Mouse (Mus musculus) WW6 (cell line): ENCODE data around the gene Btbd9.

ENCODE experiments used
- DNase-seq: peaks from one replicate; pipeline ENCODE4 v3.0.0-alpha.2; 2013; ENCODE audit warnings: low read depth, low spot score

Btbd9 gene

DNA sequence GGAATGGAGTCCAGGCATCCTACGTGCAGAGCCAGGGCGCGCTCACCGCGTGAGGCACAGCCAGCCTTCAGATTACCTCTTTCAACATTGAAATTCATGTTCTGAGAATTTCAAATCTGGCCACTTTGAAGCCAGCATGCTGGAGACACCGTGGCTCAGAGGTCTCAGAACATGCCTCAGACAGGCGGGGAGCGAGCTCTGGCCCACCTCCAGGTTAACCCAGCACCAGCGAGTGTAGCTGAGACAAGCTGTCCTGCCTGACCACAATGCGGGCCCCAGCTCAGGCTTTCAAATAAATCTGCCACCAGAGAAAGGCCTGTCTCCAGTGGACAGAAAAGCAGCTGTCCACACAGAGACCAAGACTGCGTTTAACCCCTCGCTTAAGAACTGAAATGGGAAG, 363.6 kb downstream of the Btbd9 start:
- DNase-seq = no peak

DNA sequence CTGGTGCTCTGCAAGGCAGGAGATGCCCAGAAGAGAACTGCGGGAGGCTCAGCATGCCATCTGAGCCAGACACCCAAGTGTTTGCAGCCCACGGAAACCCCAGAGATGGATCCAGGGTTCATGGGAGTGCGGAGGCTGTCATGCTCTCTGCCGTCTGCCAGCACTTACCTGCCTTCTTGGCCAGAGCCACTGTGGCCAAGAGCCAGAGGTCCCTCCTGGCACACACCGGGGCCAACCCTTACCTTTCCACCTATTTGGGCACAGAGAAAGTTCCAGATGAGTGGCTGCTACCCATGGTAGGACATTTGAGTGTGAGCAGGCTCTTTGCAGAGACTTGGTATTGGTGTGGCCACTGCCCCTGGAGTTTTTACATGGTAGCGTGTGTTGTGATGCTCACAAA, 365.4 kb downstream of the Btbd9 start:
- DNase-seq = no peak

DNA sequence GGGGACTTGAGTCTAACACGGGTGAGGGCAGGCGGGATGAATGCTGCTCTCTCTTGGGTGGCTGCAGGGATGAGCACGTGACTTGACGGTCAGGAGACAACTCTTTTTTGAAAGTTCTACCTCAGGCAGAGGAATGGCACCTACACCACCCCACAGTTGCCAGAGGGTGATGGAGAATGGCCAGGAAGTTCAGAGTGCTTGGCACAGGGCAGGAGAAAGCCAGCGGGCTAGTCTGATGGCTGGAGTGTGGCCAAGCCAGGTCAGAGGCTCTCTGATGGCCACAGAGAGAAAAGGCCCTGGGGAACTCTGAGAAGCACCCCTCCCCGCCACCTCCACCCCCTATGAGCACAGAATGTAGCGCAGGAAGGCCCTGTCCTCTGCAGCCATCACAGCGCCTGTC, 366.0 kb downstream of the Btbd9 start:
- DNase-seq = no peak

DNA sequence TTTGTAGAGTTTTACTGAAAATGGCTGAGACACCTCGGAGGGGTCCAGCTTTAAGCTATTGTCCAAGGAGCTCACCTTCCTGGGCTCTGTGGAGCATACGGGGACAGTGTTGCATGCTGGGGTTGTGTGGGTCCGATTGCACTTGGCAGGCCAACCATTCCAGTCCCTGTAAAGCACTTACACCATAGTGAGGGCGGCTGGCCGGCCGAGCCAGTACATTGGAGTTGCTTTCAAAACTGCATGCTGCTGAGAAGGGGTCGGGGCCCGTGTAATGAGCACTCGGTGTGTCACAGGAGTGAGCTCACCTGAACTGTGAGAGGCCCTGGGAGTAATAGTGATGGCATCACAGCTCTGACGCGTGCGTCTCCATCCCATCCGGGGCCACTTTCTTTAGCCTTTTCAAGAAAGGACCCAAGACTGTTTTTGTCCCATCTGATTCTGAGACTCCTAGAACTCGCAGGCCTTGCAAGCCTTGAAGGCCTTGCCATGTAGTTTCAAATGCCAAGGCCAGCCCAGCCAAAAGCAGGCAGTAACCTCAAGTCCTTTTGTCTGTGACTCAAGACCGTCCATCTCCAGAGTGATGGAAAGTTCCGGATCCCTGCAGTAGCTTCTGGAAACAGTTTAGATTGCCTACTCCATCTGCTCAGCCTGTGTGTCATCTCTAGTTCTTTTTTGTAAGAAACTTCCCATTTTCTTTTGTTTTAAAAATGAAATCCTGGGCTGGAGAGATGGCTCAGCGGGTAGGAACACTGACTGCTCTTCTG, 371.0 kb downstream of the Btbd9 start:
- no peak for DNase-seq

DNA sequence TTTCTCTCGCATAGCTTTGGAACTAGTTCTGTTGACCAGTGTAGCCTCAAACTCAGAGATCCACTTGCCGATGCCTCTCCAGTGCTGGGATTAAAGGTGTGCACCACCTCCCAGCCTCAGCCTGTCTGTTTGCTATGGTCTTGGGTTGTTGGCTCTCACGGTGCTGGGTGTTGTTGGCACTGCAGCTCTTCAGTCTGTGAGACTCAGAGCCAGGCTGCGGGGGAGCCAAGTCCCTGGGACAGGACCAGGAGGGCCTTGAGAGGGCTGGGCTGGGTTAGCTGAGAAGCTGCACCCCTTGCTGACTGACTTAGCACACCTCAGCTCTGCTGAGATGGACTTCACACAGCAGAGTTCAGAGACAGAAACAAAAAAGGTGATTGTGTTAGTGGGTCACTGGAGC, 376.0 kb downstream of the Btbd9 start:
- DNase-seq = no peak

DNA sequence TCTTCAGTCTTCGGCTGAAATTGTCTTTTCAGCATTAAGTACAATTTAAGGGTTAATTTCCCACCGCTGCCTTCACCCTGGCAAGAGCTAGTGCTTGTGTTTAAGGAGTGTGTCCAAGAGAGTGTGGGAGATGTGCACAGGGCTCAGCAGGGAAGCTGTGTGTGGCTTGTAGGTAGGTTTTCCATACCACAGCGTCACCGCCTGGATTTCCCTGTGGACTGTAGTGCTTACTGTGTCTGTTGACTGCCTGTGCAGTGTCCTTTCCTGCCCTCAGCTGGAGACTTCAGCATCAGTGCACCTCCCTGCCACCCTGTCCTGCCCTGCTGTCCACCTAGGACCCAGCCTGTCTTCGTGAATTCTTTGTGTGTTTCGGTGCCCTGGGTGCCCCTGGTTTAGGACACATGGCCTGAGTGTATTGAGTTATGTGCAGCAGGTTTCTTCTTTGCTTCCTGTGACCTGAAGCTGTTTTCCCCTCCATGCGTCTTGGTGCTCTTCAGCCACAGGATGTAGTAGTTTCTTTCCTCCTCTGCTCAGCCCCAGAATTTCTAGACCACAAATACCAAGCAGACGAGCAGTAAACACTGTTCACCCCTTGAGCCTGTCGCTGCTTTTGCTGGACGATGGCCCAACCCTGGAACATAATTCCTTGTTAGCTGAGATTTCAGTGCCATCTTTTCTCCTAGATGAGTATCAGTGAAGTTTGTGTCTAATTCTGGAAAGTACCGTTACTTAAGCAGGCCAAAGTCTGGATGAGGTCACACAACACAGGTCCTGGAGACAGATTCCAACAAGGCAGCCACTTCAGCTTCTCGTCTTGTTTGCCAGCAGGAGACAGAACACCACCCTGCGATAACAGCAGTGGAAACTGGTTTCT, 376.7 kb downstream of the Btbd9 start:
- DNase-seq = no peak

DNA sequence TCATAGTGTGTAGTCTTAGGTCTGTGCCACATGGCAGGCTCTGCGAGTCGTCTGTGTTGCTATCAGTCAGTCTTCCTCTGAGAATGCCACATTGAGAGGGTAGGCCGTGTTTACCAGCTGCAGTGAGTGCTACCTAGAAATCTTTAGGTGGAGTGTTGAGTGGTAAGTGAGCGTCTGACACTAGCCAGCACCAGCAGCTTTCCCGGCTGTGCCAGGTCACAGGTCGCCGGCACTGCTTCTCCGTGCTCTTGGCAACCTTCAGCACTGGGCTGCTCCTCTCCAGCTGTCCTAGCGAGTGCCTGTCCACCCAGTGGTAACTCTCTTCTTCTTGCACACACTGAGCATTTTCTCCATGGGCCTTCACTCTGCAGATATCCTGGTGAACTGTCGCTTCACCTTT, 377.9 kb downstream of the Btbd9 start:
- DNase-seq = no peak

DNA sequence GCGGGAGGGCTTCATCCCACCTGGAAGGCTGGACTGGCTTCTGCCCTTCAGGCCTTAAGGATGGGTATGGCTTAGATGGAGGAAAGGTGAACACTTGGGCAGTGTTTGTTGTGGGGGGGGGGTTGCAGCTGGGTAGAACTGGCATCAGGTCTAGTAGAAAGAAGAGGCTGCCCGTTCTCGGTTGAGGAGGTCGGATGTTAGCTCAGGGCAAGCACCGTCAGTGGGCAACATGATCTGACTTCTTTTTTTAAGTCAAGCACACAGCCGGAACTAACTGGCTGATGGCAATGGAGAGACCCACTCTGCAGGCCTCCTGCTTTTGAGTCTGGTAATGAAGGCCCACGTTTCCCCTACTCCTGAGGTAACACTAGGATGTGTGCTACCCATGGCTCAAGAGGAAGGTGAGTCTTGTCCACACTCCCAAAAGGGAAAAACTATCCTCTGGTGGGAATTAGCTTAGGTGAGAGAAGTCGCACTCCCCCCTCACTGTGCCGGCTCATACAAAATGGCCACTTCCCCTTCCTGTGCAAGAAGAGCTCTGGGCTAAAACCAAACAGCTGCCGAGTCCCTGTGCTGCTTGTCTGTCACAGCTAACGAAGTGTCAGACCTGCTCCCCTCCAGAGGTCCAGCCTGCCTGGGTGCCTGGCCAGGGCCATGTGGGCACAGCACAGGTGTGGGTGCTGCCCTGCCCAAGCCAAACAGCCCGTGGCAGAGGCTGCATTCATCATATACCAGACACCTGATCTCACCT, 378.8 kb downstream of the Btbd9 start:
- DNase-seq = no peak

DNA sequence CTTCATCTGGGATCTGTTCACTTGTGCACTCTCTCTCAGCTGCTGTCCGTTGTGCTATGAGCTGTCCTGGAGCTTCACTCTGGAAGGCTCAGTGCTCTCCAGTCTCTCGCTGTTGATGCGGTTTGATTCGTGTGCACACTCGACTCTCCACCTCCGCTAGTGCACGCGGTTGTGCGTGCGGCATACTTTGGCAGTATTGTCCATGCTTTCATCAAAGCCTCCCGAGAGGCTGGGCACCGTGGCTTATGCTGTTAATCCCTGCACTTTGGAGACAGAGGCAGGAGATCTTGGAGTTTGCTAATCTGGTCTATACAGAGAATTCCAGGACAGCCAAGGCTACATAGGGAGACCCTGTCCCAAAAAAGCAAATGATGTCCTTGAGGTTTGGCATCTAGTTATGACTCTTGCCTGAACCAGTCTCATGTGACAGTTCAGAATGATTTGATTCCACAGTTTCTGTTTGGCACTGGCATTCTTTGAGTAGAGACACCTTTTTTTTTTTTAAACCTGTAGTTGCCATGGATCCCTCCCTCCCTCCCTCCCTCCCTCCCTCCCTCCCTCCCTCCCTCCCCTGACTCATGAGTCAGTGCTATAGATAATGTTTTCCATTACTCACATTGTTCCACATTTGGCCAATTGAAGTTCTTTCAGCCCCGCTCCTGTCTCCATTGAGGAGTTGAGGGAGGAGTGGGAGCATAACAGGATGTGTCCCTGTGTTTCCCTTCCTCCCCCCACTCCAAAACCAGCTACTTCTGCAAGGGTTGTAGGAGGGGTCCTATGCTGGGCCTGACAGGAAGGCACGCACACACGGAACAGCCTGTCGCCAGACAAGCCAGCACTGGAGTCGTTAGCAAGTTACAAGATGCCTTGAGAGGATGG, 379.6 kb downstream of the Btbd9 start:
- no peak for DNase-seq

DNA sequence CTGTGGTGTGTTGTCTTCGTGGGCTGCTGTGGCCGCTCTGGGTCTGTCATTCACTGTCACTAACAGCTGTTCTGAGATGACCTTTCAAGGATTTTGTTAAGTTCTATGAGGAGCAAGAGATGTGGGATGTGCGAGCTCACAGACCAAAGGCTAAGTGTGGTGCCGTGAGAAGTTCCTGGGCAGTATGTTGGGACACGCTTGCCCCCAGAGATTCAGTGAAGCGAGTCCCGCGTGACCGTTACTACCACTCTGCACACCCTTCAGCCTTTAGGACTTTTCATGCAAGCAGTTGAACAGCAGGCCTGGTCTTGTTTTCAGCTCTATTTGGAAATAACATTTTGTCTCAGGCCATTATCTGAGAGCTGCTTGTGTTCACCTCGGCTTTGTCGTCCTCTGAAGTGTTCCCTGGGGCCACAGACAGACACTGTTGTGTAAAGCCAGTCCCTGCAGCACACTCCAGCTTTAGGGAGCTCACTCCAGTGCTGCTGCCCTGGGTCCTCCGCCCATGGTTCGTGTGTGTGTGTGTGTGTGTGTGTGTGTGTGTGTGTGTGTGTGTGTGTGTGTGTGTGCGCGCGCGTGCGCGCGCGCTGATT, 380.6 kb downstream of the Btbd9 start:
- DNase-seq = no peak

DNA sequence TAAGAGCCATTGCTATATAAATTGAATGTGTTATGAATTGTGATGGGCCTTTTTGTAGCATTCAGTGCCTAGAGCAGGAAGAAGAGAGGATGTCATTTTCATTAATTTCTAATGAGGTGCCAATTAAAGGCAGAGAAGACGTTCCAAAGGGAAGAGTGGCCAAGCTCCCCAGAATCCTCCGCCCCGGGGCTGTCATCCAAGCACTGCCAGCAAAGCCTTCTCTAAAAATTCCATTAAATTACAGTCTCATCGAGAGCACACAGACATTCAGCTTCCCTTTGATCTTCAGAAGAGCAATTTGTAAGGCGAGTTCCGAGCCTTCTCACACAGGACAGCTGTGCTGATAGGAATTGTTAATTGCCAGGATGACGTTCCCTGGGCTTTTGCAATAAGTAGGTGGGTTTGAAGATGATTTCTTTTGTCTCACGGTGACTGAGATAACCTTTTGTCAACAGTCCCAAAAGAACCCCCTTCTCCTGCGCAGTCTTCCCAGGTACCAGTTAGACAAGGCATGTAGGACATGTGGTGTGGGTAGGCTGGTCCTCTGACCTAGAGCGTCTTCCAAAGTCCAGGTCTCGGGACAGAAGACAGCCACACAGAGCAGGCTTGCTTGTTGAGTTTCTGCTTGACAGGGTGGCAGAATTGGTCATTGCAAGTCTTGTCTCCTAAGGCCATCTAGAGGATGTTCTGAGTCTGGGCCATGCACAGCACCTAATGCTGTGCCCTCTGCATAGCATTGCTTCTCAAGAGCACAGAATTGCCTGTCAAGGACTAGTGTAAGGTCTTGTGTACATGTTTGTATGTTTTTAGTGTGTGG, 381.5 kb downstream of the Btbd9 start:
- DNase-seq = no peak

DNA sequence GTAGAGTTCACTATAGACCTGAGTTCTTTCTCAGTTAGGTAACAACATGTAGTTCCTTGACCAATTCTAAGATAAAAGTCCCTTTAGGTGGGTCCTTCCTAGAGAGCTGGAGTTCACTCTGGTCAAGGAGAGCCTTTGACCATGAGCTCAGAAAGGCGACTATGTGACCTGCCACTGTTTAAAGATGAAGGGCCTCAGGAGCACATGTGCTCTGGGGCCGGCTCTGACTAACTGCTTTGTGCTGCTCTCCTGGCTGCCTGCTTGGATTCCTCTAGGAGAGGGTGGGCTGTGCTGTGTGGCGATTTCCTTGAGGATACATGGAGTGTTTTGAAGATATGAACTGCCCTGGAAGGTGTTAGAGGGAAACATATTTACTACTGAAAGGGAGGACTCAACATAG, 382.2 kb downstream of the Btbd9 start:
- no peak for DNase-seq

DNA sequence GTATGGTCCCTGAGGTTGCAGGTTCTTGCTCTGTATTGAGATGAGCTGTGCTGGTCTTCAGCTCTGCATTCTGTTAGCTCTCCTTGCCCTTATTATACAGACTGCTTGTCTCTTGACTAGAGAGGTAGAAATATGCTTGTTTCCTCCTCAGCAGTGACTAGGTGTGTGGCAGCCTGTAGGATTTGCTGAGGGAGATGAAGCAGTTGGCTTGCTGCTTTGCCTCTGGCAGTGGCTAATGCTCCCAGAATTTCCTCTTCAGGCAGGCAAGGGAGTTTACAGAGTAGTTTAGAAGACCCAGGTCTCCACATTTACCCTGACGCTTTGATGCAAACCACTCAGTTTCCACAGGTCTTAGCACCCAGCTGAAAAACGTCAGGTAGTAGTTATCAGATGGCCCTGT, 382.7 kb downstream of the Btbd9 start:
- DNase-seq = no peak

DNA sequence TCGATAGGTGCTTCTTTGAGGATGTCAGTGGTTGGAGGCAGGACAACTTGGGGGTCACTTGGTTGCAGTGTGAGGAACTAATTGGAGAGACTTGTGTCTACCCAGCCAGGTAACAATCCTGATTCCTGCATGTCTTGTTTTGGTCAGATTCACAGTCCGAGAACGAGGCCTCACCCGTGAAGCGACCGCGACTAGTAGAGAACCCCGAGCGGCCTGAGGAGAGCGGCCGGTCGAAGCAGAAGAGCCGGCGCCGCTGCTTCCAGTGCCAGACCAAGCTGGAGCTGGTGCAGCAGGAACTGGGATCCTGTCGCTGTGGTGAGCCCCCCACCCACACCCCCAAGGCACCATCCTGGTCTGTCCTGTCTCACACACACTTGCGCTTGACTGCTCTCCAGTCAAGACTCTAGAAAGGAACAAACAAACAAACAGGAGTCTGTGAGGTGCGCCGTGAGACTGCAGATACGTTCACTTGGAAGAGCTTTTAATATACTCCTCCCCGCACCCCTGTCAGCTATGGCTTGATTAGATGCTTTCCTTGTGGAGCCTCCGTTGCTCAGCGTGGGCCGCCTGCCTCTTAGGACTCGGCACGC, 383.8 kb downstream of the Btbd9 start:
- DNase-seq = no peak

DNA sequence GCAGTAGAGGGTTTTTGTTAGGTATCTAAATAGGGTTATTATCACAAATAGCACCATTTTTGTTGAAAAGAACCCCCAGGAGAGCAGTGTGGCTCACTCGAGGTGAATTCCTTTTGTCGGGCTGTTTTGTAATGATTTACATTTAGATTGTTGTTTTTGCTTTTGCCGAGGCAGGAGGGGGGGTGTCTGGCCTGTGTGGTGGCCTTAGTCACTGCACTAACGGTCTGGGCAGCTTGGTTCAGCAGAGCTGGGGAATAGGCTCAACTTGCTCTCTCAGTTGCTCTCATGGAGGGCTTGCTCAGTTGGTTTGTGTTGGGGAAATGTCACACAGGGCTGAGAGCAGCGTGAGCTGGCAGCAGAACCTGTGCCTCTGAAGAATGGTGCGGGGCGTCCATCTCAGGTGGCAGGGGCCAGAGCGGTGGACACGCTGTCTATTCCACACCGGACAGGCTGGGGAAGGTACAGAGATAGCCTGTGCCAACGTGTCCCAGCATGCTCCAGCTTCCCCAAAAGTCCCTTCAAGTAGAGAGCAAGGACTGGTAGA, 385.1 kb downstream of the Btbd9 start:
- no peak for DNase-seq

DNA sequence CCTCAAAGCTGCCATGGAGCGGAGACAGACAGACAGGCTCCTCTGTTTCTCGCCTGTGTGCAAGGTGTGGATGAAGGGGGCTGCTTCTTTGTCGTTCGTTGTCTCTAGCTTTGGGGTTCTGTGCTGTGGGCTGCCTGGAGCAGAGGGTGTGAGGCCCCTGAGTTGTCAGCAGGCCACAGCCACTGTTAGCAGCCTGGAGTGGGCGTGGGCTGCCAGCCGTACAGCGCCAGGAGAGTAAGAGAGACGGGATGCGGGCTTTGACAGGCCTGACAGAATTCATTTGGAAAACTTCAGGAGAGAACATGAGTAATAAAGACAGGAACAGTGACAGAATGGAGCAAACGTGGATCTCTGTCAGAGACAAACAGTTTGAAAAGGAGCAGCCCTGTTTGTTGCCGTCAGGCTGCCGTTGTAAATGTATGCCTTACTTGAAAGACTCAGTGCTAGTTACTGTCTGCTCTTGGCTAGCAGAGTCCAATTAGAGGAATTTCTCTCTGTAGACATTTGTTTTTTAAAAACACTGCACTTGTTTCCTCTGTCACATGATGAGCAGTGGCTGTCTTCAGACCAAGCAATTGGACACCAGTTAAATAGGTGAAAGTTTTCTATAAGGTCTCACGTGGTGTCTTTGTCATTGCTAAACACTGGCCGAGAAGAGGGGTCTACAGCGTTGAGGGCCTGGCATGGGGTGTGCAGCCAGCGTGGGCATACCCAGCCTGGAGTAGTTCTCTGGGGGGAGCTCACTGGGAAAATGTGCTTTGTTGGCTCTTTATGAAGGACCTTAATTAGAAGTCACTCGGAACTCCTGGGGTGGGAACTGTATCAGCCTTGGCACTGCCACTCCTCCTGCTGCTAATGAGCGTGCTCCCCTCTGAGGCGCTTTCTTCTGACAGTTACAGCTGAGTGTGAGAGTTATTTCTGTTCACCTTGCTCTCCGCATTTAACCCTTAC, 388.0 kb downstream of the Btbd9 start:
- no peak for DNase-seq

DNA sequence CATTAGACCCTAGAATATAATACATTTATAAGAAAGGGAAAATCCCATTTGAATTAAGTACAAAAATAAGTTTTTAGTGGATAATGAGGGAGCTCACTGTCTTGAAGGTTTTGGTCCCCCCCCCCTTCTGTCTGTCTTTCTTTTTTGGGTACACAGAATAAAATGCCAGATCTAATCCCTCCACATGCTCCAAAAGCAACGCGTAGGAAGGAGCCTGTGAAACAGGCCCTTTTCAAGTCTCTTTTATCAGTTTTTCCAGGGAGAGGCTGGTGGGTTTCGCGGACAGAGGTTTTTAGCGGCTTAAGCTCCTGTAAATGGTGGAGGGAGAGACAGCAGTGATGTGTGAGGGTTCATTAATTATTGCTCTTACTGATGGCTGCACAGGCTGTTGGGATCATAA, 388.7 kb downstream of the Btbd9 start:
- DNase-seq = no peak

DNA sequence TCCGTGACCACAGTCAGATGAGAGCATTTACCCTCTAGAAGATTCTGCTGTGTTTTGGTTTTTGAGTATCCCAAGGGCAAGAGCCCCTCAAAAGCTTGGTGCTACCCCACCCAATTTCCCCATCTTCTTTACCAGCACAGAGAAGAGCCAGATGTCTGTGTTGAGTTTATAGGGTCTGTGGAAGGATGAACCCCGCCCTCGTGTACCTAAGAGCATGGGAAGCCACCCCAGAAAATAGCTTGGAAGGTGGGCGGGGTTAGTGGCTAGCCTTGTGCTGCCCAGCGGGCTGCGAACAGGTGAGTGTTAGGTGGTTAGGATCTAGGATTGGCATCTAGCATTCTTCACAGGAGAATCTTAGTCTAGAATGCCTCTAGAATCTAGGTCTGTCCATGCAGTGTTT, 389.1 kb downstream of the Btbd9 start:
- no peak for DNase-seq
